Mouse (Mus musculus) telencephalon, adult 2 months (tissue): ENCODE data around the gene Gm37240.
A peak's percentile ranks its signal among the peaks of the same experiment; 100 is the strongest.

Experiments used
- DNase-seq: peaks from one replicate; pipeline ENCODE4 v3.0.0-alpha.2; 2011; ENCODE audit warnings: low read depth, low spot score

Gm37240 gene

GRCm38 (mm10) chr3:85188364-85188763, 699.0 kb downstream of the Gm37240 start:
- peak; percentile 78 for DNase-seq

- DNase-seq: peak; percentile 66
These were observed 700.6 kb downstream of the Gm37240 start for GRCm38 (mm10) chr3:85186661-85187076.

- no peak for DNase-seq
These were observed 701.5 kb downstream of the Gm37240 start for GRCm38 (mm10) chr3:85185827-85186226.

DNA sequence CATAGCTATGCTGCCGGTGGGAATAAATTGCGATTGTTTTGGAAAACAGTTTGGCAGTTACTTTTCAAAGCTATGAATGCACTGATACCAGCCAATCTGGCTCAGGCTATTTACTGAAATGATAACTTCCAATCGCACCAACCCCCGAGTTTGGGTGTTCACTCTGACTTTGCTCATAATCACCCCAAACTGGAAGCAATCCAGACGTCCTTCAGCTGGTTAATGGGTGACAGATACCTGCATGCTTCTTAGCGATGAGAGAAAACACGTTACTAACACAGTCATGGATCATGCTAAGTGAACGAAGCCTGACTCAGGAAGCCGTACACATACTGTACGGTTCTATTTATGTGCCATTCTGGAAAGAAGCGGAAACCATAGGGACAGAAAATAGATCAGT, 702.4 kb downstream of the Gm37240 start:
- no peak for DNase-seq

DNA sequence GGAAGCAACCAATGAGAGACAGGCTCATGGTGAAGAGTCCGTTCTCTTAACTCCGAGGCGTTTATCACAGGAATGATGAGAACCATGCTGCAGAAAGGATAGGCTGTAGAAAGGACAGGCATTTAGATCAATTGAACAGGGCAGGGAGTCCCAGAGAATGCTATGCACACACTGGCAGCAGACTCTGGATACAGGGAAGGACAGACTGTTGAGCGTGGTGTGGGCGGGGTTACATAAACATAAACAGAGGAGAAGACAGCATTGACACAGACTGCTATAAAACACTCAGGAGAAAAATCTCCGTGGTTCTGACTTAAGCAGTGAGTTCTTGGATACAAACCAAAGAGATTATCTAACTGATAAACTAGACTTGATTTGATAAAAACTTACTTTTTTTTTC, 703.2 kb downstream of the Gm37240 start:
- DNase-seq: no peak

DNA sequence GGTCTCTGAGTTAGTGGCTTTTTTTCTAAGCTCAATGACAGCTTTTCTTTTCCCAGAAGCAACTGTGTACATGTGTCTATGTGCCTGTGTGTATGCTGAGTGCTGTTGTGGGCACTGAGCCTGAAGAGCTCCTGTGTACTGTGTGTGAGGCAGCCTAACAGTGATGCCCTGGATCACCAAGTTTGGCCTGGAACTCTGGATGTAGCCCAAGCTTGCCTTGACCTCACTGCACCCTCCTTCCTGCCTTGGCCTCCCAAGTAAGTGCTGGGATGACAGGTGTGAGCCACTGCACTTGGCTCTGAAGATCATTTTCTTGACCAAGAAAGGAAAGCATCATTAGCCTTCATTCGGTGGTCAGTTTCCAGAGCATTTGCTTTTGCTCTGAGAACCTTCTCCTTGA, 710.6 kb downstream of the Gm37240 start:
- DNase-seq: no peak

DNA sequence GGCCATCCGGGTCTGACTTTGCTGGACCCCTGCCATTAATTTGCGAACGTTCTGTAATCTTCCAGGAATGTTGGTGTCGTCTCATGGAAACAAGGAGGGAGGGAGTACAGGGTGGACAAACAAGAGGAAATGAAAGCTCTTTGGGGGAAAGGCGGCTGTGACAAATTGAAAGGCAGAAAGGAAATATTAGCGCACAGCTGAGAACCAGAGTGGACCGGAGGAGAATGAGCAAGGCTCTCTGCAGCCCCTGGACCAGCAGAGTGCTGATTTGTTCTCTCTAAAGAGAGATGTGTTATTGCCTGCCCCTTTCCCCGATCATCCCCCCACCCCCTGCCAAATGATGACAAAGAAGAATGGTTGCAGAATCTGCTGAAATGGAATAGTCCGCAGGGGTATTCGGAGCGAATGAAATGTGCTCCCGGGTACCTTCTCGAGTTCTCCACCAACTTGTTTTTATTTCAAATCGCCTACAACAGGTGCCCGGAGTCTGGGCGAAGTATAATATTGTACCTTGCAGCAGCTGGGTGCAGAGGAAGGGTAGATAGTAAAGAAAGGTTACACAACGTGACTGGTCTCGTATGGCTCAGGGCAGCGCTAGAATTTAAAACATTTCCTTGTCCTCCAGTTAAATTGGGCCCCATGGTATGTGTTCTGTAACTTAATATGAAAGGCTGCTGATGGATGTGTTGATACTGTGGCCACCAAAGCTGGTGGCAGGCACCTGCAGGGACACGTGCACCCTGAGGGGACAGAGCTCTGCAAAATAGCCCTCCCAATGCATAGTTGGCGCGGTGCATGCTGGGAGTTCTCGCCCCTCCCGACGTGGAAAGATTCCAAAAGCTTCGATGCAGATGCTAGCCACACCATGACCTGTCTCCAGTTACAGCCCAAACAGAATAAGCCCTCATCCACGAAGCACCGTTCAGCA, 712.5 kb downstream of the Gm37240 start:
- DNase-seq: no peak

GRCm38 (mm10) chr3:85173441-85174071, 713.8 kb downstream of the Gm37240 start:
- DNase-seq: no peak

- DNase-seq: no peak
These were observed 714.8 kb downstream of the Gm37240 start for GRCm38 (mm10) chr3:85172532-85172931.

DNA sequence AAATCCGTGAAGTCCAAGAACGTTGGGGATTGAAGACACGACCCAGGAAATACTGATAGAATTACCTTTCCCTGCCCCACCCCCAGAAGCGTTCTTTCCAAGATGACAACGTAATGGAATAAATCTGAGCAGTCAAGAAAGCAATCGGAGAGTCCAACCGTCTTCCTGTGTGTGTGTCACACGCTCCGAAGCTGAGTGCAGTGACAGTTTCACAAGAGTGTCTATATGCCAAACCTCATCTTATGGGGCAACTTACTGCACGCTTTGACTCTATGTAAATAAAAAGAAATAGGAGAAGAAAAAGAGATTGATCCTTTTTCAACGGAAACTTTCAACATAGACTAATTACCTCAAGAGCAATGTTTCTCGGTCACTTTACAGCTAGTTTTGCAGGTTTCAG, 715.2 kb downstream of the Gm37240 start:
- DNase-seq: no peak

DNA sequence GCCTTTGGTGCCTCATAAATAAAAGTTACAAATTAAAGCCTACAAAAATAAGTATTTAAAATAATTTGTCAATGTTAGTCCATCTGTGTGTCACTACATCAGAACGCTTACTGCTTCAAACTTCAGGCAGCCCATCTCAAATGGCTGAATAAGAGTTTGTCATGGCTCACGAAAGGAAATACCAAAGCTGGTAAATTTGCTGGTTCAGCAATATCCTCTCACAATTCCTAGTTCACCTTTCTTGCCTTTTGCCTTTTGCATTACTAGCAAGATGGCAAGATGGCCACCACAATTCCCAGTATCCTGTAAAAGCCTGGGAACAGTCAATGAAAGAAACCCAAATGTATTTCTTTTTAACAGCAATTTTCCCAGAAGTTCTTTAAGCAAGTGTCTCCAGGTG, 718.5 kb downstream of the Gm37240 start:
- DNase-seq: no peak

- DNase-seq: no peak
These were observed 722.4 kb downstream of the Gm37240 start for GRCm38 (mm10) chr3:85164931-85165330.

DNA sequence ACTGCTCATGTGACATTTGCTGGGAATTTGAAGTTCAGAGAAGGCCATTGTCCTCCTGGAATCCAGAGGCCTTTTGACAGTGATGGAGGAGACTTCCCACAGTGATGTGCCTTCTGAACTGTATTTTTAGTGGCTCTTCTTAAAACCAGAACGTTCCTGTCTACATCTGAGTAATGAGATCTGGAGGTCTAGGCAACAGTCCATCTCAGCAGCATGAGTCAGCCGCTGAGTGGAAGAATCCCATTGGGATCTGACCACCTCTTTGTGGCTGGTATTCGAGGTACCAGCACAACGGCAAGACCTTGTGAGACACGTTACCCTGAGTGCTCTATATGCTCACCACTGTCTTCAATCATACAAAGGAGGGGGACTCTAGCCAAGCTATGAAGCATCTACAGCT, 723.9 kb downstream of the Gm37240 start:
- no peak for DNase-seq

GRCm38 (mm10) chr3:85162430-85162829, 724.9 kb downstream of the Gm37240 start:
- no peak for DNase-seq

- no peak for DNase-seq
These were observed 726.5 kb downstream of the Gm37240 start for GRCm38 (mm10) chr3:85160816-85161215.

- DNase-seq: peak; percentile 58
These were observed 727.7 kb downstream of the Gm37240 start for GRCm38 (mm10) chr3:85159631-85160030.

GRCm38 (mm10) chr3:85148816-85149215, 738.5 kb downstream of the Gm37240 start:
- no peak for DNase-seq

DNA sequence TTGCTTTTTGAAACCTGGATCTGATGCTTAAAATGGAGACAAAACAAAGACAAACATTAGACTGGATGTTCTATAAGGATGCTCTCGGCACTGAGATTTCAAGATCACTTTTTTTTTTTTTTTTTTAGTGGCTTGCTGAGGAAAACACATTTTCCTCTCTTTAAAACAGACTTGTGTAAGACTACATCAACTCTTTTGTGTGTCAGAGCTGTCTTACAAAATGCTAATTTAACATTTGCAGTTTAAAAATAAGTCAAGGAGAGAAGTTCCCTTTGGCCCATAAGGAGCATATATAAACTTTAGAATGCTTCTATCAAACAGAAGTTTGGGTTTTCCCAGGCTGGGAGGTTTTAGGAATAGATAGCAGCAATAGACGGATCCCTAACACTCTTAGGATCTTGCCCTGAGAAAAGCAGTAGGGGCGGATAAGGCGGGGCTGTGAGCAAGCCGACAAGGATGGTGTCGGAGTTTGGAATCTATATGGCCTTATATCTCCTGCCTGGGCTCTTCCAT, 739.2 kb downstream of the Gm37240 start:
- DNase-seq: peak; percentile 47

GRCm38 (mm10) chr3:85145568-85145967, 741.8 kb downstream of the Gm37240 start:
- DNase-seq: no peak

- peak; percentile 78 for DNase-seq
These were observed 742.2 kb downstream of the Gm37240 start for GRCm38 (mm10) chr3:85145076-85145475.

DNA sequence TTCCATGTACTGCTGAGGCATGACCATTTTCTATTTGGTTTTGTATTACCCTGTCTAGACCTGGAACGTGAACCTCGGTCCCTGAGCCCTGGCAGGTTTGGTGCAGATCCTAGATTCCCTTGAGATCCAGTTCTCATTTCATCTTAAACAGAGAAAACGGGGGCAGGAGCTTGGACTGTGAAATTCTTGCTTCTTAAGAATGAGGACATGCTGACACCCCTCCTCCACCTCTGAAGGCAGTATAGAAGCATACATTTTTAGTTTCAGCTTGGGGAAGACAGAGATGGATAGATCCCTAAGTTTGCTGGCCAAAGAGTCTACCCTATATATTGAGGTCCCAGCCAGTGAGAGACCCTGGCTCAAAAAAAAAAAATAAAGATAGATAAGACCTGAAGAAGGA, 742.9 kb downstream of the Gm37240 start:
- peak; percentile 71 for DNase-seq

GRCm38 (mm10) chr3:85140488-85140887, 746.8 kb downstream of the Gm37240 start:
- no peak for DNase-seq

- DNase-seq: no peak
These were observed 748.9 kb downstream of the Gm37240 start for GRCm38 (mm10) chr3:85138407-85138806.
